Comparison of ENCODE assay signal across 13 mouse cellular contexts in genomic region chr8:84909949-84910348, GRCm38 (mm10). TPM values are rescaled to one million over a fixed set of nuclear protein-coding genes. Genes with fewer than 3 reads are reported as not detected.
DNase-seq lines count a peak whose midpoint lies in the region; ATAC-seq lines count a peak whose summit lies in the region.
"Had no signal": no experiment of that assay in that cellular context is flagged by ENCODE, and none has a peak within 500 bp of the region (broad histone marks: within the 10 kb centered on the region; RNA-seq: fewer than 3 reads in every experiment).

No protein-coding gene starts in this region.

- H3K36me3 ChIP-seq in limb, embryonic 12.5 days: peaks cover 4% of the 10 kb centered on the region; the same call in 1 of the 2 replicates
- H3K36me3 ChIP-seq in limb, embryonic 10.5 days: 0 out of 2 replicates have a peak, but pooled peaks cover 5% of the 10 kb centered on the region
- H3K36me3 ChIP-seq in embryonic facial prominence, embryonic 13.5 days: peaks cover 4% of the 10 kb centered on the region; the same call in 1 of the 2 replicates
- H3K36me3 ChIP-seq in liver, embryonic 13.5 days: peaks cover 37% of the 10 kb centered on the region

- ATAC-seq in limb, embryonic 12.5 days (ENCODE audit: insufficient number of reproducible peaks, insufficient read depth, low FRiP score, low TSS enrichment, low read depth): no peak
- ATAC-seq in embryonic facial prominence, embryonic 13.5 days (ENCODE audit: insufficient number of reproducible peaks, insufficient read depth, low FRiP score, low TSS enrichment, low read depth): no peak
- no peak for ATAC-seq in liver, embryonic 13.5 days (ENCODE audit: low read depth)

- H3K27ac ChIP-seq in limb, embryonic 12.5 days: no peak overlapping the region
- H3K27ac ChIP-seq in limb, embryonic 10.5 days: no peak overlapping the region
- H3K27ac ChIP-seq in embryonic facial prominence, embryonic 13.5 days: no peak overlapping the region
- peak overlapping the region; percentile 91 for H3K27ac ChIP-seq in liver, embryonic 13.5 days
- H3K27ac ChIP-seq: forebrain, embryonic 10.5 days; hindbrain, embryonic 15.5 days had no signal

- no peak overlapping the region for H3K9ac ChIP-seq in limb, embryonic 12.5 days (replicated peaks)
- H3K9ac ChIP-seq in embryonic facial prominence, embryonic 13.5 days: no peak overlapping the region
- H3K9ac ChIP-seq in liver, embryonic 13.5 days: peak overlapping the region; percentile 90
- H3K9ac ChIP-seq: hindbrain, embryonic 15.5 days had no signal

- peaks cover 57% of the 10 kb centered on the region for H3K27me3 ChIP-seq in limb, embryonic 12.5 days
- H3K27me3 ChIP-seq in limb, embryonic 10.5 days (ENCODE audit: low read depth, poor library complexity, severe bottlenecking): peaks cover 64% of the 10 kb centered on the region
- peaks cover 52% of the 10 kb centered on the region for H3K27me3 ChIP-seq in embryonic facial prominence, embryonic 13.5 days
- peaks cover 29% of the 10 kb centered on the region for H3K27me3 ChIP-seq in liver, embryonic 13.5 days

- no peak for DNase-seq in limb, embryonic 10.5 days (ENCODE audit: low spot score)
- DNase-seq in CD4-positive helper T cell, adult 2 months (ENCODE audit: low read depth, low spot score): peak; percentile 49
- DNase-seq in liver, embryonic 13.5 days: peak; percentile 23
- DNase-seq in ovary, postnatal 36 days (ENCODE audit: low spot score): no peak
- DNase-seq in heart, adult 11 months: no peak
- no peak for DNase-seq in heart, adult 8-10 months (ENCODE audit: low spot score)
- DNase-seq: kidney, adult 8-10 months; thymus, adult 2 months had no signal

- H3K9me3 ChIP-seq in limb, embryonic 12.5 days: peaks cover 8% of the 10 kb centered on the region
- H3K9me3 ChIP-seq in limb, embryonic 10.5 days (replicated peaks): no peaks in the 10 kb centered on the region
- no peaks in the 10 kb centered on the region for H3K9me3 ChIP-seq in embryonic facial prominence, embryonic 13.5 days
- no peaks in the 10 kb centered on the region for H3K9me3 ChIP-seq in liver, embryonic 13.5 days (replicated peaks)
- H3K9me3 ChIP-seq: hindbrain, embryonic 15.5 days had no signal

- H3K4me1 ChIP-seq in limb, embryonic 12.5 days (replicated peaks): peaks cover 24% of the 10 kb centered on the region
- H3K4me1 ChIP-seq in limb, embryonic 10.5 days: peaks cover 32% of the 10 kb centered on the region
- H3K4me1 ChIP-seq in embryonic facial prominence, embryonic 13.5 days: peaks cover 29% of the 10 kb centered on the region
- H3K4me1 ChIP-seq in liver, embryonic 13.5 days (replicated peaks): peaks cover 73% of the 10 kb centered on the region

- no peak overlapping the region for H3K4me3 ChIP-seq in limb, embryonic 12.5 days (replicated peaks)
- no peak overlapping the region for H3K4me3 ChIP-seq in limb, embryonic 10.5 days
- no peak overlapping the region; the same call in 1 of the 2 replicates for H3K4me3 ChIP-seq in embryonic facial prominence, embryonic 13.5 days
- peak overlapping the region; percentile 74 for H3K4me3 ChIP-seq in liver, embryonic 13.5 days (replicated peaks)
- H3K4me3 ChIP-seq: hindbrain, embryonic 15.5 days had no signal

- 0 out of 2 replicates have a peak overlapping the region, but pooled peaks have one; percentile 80 for H3K4me2 ChIP-seq in limb, embryonic 12.5 days
- H3K4me2 ChIP-seq in embryonic facial prominence, embryonic 13.5 days: peak overlapping the region; percentile 82
- peak overlapping the region; percentile 94 for H3K4me2 ChIP-seq in liver, embryonic 13.5 days

- WGBS in limb, embryonic 12.5 days: 58% methylated on average over 5 of the region's 5 CpGs
- WGBS in limb, embryonic 10.5 days: 79% methylated on average over 5 of the region's 5 CpGs
- WGBS in embryonic facial prominence, embryonic 13.5 days: 42% methylated on average over 5 of the region's 5 CpGs
- WGBS in liver, embryonic 13.5 days (ENCODE audit: insufficient replicate concordance): 53% methylated on average over 5 of the region's 5 CpGs

RNA-seq across cellular contexts. Expression of gene Dnase2a, which starts 1.6 kb away (rescaled TPM):
- 12.8 and 14.0 TPM in 2 replicates for polyA plus RNA-seq in limb, embryonic 12.5 days (2016; fragmentation: Nextera tagmentation; extraction: Ambion mirVana)
- polyA plus RNA-seq in limb, embryonic 10.5 days (2016; fragmentation: Nextera tagmentation; extraction: Ambion mirVana): 6.4 and 8.2 TPM in 2 replicates
- polyA plus RNA-seq in embryonic facial prominence, embryonic 13.5 days (2015; fragmentation: Nextera tagmentation; extraction: Ambion mirVana): 15.9 and 22.7 TPM in 2 replicates
- 9.3 and 10.4 TPM in 2 replicates for polyA plus RNA-seq in liver, embryonic 13.5 days (2015; fragmentation: Nextera tagmentation; extraction: Ambion mirVana)
- 10 to 100 TPM in 3 of 4 experiments, 1 to 10 TPM in 1; 7.9 to 15.7 (median 12.3) TPM for total RNA-seq in heart, adult 8-10 months (2022)

RNA-seq across cellular contexts. Expression of gene Klf1, which starts 8.2 kb away (rescaled TPM):
- polyA plus RNA-seq in limb, embryonic 12.5 days (2016; fragmentation: Nextera tagmentation; extraction: Ambion mirVana): 4.3 and 5.1 TPM in 2 replicates
- 14.0 and 18.7 TPM in 2 replicates for polyA plus RNA-seq in limb, embryonic 10.5 days (2016; fragmentation: Nextera tagmentation; extraction: Ambion mirVana)
- polyA plus RNA-seq in embryonic facial prominence, embryonic 13.5 days (2015; fragmentation: Nextera tagmentation; extraction: Ambion mirVana): 1.8 and 5.6 TPM in 2 replicates
- polyA plus RNA-seq in liver, embryonic 13.5 days (2015; fragmentation: Nextera tagmentation; extraction: Ambion mirVana): 469 and 494 TPM in 2 replicates
- total RNA-seq in heart, adult 8-10 months (2022): not detected
- total RNA-seq: left cerebral cortex, postnatal 14 days had no signal

RNA-seq across cellular contexts. Expression of gene Gcdh, which starts 16.2 kb away (rescaled TPM):
- polyA plus RNA-seq in limb, embryonic 12.5 days (2016; fragmentation: Nextera tagmentation; extraction: Ambion mirVana): 42.8 and 44.9 TPM in 2 replicates
- 44.5 and 54.2 TPM in 2 replicates for polyA plus RNA-seq in limb, embryonic 10.5 days (2016; fragmentation: Nextera tagmentation; extraction: Ambion mirVana)
- 39.1 and 40.6 TPM in 2 replicates for polyA plus RNA-seq in embryonic facial prominence, embryonic 13.5 days (2015; fragmentation: Nextera tagmentation; extraction: Ambion mirVana)
- 44.7 and 48.6 TPM in 2 replicates for polyA plus RNA-seq in liver, embryonic 13.5 days (2015; fragmentation: Nextera tagmentation; extraction: Ambion mirVana)
- 10 to 100 TPM; 77.8 to 99.2 (median 86.0) TPM for total RNA-seq in heart, adult 8-10 months (2022)

RNA-seq across cellular contexts. Expression of gene Mast1, which starts 27.2 kb away (rescaled TPM):
- polyA plus RNA-seq in limb, embryonic 12.5 days (2016; fragmentation: Nextera tagmentation; extraction: Ambion mirVana): 0.33 and 0.60 TPM in 2 replicates
- polyA plus RNA-seq in limb, embryonic 10.5 days (2016; fragmentation: Nextera tagmentation; extraction: Ambion mirVana): 0.09 and 0.16 TPM in 2 replicates
- polyA plus RNA-seq in embryonic facial prominence, embryonic 13.5 days (2015; fragmentation: Nextera tagmentation; extraction: Ambion mirVana): 1.4 and 1.6 TPM in 2 replicates
- 0.12 and 0.13 TPM in 2 replicates for polyA plus RNA-seq in liver, embryonic 13.5 days (2015; fragmentation: Nextera tagmentation; extraction: Ambion mirVana)
- total RNA-seq in heart, adult 8-10 months (2022): under 1 TPM; 0.06 to 0.19 (median 0.13) TPM

RNA-seq across cellular contexts. Expression of gene Rtbdn, which starts 36.8 kb away (rescaled TPM):
- 0.34 and 0.58 TPM in 2 replicates for polyA plus RNA-seq in limb, embryonic 12.5 days (2016; fragmentation: Nextera tagmentation; extraction: Ambion mirVana)
- 0.44 and 0.58 TPM in 2 replicates for polyA plus RNA-seq in limb, embryonic 10.5 days (2016; fragmentation: Nextera tagmentation; extraction: Ambion mirVana)
- 0.36 and 0.39 TPM in 2 replicates for polyA plus RNA-seq in embryonic facial prominence, embryonic 13.5 days (2015; fragmentation: Nextera tagmentation; extraction: Ambion mirVana)
- polyA plus RNA-seq in liver, embryonic 13.5 days (2015; fragmentation: Nextera tagmentation; extraction: Ambion mirVana): 0.33 and 0.56 TPM in 2 replicates
- not detected for total RNA-seq in heart, adult 8-10 months (2022)

Comparison
In these comparisons a context has a peak if more than half of its experiments do, and no peak if none do; other contexts are left out.
1. DNase-seq: peak in CD4-positive helper T cell, adult 2 months (single experiment) and liver, embryonic 13.5 days (single experiment); none in limb, embryonic 10.5 days (single experiment), ovary, postnatal 36 days (single experiment), heart, adult 11 months (single experiment) and heart, adult 8-10 months (single experiment).
2. RNA of gene Klf1, which starts 8.2 kb away (polyA plus RNA-seq): 469 to 494 TPM in liver, embryonic 13.5 days; 14.0 to 18.7 TPM in limb, embryonic 10.5 days, 4.3 to 5.1 TPM in limb, embryonic 12.5 days and 1.8 to 5.6 TPM in embryonic facial prominence, embryonic 13.5 days; every median in the first group is over 10 times any median in the second.
3. Peak in every context shown above with its lines, with median percentiles within 50 percentile points of each other: H3K4me2 ChIP-seq.